Mouse (Mus musculus): ENCODE results near the gene Slc39a10.
"Not testable (repeated sequence)": the region's sequence is repeated elsewhere in the genome, so short reads cannot be mapped to it uniquely, and the experiment has no call there.

Gene Slc39a10

GRCm38 (mm10) chr1:46863434-46863833 lies 29.2 kb downstream of the Slc39a10 start:
- no peak for DNase-seq

- DNase-seq = no peak
Measured at GRCm38 (mm10) chr1:46860082-46860481, 32.6 kb downstream of the Slc39a10 start.

DNA sequence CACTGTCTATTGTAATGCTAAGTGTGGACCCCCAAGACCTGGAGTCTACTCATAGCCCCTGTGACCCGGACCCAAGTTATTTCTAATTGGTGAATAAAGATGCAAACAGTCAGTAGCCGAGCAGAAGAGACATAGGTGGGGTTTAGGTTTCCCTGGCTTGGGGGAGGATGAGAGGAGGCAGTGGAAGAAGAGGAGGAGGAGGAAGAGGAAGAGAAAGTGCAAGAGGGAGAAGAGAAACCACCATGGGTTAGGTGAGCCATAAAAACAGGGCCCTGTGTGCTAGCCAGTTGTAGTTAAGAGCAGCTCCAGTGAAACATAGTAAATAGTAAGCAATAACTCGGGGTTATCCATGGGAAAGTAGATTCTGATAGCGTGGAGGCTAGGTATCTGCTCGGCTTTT lies 34.1 kb downstream of the Slc39a10 start:
- no peak for DNase-seq

DNA sequence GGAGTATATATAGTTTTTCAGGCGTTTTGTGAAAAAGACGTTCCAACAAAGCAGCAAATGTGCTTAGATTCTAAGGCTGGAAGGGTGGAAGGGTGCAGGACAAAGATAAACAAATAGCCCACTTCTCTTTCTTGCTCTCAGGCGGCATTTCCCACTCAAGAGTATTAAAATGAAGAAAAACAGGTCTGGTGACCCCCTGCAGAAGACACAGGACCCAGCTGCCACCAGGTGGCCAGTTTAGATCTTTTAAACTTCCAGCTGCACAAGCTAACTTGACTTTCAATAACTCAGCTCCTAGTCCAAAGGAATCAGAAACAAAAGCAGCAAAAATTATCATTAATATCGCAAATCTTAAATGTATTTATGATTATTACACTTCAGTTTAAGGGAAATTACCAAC lies 36.2 kb downstream of the Slc39a10 start:
- no peak for DNase-seq

- no peak for DNase-seq
Measured at GRCm38 (mm10) chr1:46854036-46854900, 38.4 kb downstream of the Slc39a10 start.

DNA sequence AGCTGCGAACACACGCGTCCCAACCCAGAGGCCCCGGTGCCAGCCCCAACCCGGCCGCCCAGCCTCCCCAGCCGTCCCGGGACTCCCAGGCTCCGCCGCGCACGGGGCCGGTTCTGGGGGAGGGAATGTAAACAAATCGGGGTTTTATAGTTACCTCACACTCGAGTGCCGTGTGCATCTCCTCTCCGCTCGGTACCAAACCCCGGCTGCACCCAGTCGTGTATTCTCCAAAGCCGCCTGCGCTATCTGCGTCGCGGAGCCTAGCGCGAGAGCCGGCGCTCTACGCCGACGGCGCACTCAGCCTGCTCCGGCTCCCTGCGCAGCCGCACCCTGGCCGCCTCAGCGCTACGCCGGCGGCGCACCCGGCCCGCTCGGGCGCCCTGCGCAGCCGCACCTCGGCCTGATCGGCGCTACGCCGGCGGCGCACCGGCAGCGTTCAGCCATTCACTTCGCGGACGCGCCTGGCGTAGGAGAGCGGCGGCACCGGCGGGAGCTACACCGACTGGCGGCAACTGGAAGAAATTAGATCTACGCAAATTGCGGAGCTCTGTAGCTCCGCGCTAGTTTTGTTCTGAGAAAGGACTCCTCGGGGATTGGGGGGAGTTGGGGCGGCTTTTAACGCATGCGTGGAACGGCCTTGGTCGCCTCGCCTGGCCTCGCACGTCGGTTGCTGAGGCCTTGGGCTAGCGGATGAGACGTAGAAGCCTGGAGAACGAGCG lies 39.2 kb downstream of the Slc39a10 start:
- DNase-seq = peak; percentile 99

DNA sequence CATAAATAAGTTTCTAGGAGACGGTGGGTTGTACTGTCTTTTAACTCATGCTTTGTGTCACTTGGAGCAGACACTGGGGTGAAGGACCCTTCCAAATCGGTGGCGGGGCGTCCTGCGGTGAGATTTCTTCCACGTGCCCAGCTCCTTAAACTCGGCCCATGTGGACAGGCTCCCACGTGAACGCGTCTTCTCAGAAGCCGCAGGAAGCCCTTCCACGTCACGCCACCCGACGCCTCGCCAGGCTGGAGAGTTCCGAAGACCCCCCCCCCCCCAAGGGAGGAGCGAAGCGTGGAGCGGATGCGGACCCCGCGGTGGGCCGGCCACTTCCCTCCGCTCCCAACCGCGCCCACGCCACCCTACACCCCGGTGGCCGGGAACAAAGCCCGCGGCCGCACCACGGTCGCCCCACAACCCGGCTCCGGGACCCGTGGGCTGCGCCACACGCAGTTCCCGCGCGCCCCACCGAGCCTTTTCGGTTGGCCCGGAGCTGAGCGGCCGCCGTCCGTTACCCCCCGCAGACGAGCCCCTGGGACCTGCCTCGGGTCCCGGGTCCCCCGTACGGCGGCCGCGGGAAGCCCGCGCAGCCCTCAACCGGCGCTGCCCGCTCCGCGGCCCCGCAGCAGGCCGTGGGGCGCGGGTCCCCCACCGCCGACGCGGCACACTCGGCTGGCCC lies 39.9 kb downstream of the Slc39a10 start:
- DNase-seq = no peak

- DNase-seq = no peak
Measured at GRCm38 (mm10) chr1:46852216-46852599, 40.4 kb downstream of the Slc39a10 start.

DNA sequence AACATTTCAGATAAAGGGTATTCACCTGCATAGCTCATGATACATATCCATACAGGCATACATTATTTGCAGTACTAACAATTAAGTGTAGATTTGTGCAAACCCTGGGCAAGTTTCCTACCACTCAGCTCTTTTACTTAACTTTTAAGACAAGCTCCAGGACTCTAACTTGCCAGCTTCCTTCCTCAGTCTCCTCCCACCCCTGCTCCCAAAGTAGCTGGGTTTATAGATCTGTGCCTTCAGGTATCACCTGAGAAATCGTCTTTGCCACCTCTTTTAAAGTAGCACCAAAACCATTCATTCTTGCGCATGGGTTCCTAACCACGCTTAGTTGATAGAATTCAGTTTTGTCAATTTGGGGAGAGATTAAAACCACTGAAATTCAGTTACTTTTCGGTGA lies 41.1 kb downstream of the Slc39a10 start:
- no peak for DNase-seq

DNA sequence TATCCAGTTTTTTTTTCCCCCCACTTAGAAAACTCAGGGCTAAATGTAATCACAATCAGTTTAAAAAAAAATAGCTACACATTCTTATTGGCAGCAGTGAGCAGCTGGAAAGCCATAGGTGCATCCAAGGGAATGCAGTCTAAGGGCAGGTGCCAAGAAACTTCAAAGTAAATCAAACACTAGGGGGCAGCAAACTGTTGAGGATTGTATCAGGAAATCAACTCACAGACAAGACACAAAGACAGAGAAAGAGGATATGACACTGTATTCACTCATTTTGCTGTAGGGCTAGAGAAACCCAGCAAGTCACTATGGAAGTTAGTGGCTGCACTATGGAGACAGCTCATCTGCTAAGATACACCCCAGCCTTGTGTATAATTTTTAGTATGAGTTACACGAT lies 42.9 kb downstream of the Slc39a10 start:
- DNase-seq = peak; percentile 70

GRCm38 (mm10) chr1:46845221-46845620 lies 47.4 kb downstream of the Slc39a10 start:
- no peak for DNase-seq

- DNase-seq = no peak
Measured at GRCm38 (mm10) chr1:46844281-46844680, 48.4 kb downstream of the Slc39a10 start.

DNA sequence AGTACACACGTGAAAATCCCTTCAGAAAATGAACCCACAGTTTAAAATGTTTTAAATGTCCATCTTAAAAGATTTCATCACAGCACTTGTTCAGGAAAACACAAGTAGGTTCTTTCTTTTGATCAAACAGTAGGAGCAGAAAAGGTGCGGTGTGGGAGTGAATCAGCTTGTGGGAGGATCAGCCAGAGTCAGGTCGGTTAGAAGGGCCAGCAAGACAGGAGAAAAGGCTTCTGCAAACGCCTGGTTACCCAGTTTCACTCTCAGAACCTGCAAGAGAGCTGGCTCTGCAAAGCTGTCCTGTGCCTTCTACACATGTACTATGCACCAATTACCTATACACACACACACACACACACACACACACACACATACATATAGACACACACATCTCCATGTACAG lies 49.2 kb downstream of the Slc39a10 start:
- DNase-seq = no peak

DNA sequence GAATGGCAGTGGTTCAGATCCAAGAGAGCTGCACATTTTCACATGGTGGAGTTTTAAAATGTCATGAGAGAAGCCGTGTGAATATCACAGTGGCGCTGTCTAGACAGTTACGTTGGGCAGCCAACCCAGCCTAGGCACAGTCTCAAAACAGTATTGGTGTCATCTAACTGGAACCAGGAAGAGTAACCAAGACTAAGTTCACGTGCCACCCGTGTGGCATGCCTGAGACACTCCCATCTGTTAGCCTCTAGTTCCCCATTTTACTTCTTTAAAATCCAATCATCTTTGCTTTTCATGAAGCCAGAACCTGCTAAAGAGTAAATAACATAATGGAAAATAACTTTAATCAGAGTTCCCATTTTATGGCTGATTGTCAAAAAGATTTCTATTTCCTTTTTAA lies 60.7 kb downstream of the Slc39a10 start:
- DNase-seq = no peak

DNA sequence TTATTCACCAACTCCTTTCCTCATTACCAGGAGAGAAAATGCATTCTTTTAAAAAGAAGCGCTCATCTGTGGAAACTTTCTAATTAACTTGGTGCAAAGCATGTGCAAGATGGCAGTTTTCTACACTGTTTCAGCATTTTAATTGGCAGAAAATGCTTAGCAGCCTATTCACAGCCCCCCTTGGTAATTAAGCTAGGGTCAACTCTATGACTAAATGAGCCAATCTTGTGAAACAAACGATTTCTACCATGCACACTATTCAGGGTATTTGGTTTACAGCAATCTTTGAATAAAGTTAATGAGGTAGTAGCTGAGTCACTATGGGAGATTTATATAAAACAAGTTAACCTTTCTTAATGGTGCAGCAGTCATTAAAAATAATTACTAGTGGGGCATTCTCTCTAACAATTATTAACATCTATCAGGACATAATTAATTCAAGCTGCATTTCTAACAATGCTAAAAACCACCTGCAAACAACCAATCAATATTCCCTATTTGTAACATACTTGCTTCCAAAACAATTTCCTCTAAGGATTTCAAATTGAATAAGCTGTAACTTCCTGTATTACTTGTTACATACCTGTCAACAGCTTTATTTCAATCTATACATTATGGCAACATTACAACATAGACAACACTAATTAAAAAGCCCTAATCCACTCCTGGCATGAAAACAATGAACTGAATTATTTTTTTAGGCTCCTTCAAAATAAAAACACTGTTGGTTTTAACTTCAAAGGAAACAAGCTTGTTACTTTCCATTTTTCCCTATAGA lies 62.4 kb downstream of the Slc39a10 start:
- no peak for DNase-seq

DNA sequence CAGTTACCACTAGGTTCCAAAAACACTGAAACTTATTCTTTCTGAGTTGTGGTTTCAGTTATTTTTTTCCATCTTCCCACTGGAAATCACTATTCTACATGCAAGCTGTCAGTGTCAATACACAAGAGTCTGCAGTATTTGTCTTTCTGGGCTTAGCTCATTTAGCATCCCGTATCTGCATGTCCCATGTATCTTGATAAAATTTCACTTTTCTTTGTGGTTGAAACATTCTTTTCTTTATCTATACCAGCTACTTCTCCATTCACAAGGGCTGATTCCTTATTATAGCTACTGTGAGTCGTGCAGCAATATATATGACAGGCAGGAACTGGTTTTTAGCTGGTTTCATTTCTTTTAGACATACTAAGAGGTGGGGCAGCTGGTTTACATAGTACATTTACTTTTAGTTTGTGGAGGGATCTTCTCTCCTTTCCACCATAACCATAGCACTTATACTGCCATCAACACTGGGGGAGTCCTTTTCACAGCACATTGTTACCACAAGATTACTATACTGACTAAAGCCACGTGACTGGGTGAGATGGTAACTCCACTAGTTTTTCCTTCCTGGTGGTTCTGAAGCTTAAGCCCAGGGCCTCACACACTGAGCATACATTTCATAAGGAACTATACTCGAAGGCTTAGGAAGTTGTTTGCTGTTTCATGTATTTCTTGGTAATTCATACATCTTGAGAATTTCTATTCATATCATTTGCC lies 70.2 kb downstream of the Slc39a10 start:
- DNase-seq = no peak

- no peak for DNase-seq
Measured at GRCm38 (mm10) chr1:46817934-46818333, 74.7 kb downstream of the Slc39a10 start.

GRCm38 (mm10) chr1:46808630-46809029 lies 84.0 kb downstream of the Slc39a10 start:
- not testable (repeated sequence) for DNase-seq

GRCm38 (mm10) chr1:46805074-46805473 lies 87.6 kb downstream of the Slc39a10 start:
- no peak for DNase-seq

DNA sequence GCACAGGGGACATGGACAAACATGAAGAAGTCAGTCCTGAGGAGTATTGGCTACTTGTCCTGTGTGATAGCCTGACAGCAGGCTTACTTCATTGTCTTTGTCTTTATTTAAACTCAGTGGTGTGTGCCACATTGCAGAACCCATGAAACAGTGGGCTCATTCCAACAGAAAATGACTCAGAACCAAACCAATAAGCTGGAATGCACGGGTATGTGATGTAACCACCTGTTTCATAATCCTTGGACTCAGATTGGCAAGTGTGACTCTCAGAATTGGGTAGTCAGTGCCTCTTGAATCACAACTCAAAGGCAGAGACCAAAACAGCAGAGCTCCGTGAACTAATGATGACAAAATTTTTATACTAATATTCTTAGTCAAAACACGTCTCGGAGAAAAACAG lies 110.4 kb downstream of the Slc39a10 start:
- DNase-seq = not testable (repeated sequence)

DNA sequence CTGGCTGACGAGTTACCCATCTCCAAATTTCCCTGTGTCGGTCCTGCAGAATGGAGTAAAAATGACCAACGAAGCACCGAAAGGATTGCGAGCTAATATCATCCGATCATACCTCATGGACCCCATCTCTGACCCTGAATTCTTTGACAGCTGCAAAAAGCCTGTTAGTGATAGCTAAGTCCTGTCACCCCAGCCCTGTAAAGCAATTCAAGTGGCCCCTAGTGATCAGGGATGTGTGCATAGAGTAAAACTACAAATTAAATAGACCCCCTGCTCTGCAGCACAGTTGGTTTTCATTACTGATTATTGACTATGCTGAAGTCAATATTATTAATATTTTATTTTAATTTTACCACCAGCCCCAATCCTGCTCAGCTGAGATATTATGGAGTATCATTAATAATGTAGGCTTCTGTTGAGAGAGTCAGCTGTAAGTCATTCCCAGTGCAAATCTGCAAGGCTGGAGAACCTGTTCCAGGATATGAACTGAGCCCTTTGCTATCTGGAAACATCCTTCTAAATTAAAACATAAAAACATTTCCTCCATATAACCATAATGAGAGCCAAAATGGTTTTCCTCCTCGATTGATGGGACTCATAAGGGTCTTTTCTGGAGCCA lies 122.5 kb downstream of the Slc39a10 start:
- DNase-seq = not testable (repeated sequence)

GRCm38 (mm10) chr1:46769318-46769717 lies 123.3 kb downstream of the Slc39a10 start:
- DNase-seq = not testable (repeated sequence)
